Mouse (Mus musculus) cerebellum, adult 2 months (tissue): ENCODE measurements around the gene Pramef12.

Source experiments
- CTCF ChIP-seq: fragments of 200-500 bp; IDR thresholded peaks from 2 replicates; pipeline ENCODE4 v1.5.1; 2011; ENCODE audit warnings: low read depth, mild to moderate bottlenecking, control low read depth, low read length, moderate library complexity, borderline replicate concordance; ENCODE audit not compliant: insufficient read depth
- POLR2A ChIP-seq: fragments of 200-500 bp; IDR thresholded peaks from 2 replicates; pipeline ENCODE4 v1.6.1; 2011; ENCODE audit warnings: low read length, control low read depth, borderline replicate concordance; ENCODE audit not compliant: insufficient read depth

GRCm38 (mm10) chr4:144406261-144406660, 2.0 kb downstream of the Pramef12 start:
- TF ChIP-seq CTCF (no peak), POLR2A (no peak)
